Mouse (Mus musculus): ENCODE measurements around the gene Hs3st1. TPM values are rescaled to one million over a fixed set of nuclear protein-coding genes. Genes with fewer than 3 reads are reported as not detected.

Gene Hs3st1
- polyA plus RNA-seq, 1 experiment from 2014 or later, result 18.8 TPM

GRCm38 (mm10) chr5:39617354-39617977 lies 137.8 kb downstream of the Hs3st1 start:
- WGBS, result 68% methylated on average over 2 of the region's 2 CpGs
- no peak overlapping the region for H3K27ac ChIP-seq
- no peak overlapping the region for H3K4me3 ChIP-seq
- no peak for ATAC-seq (ENCODE audit: insufficient number of reproducible peaks, low FRiP score, low TSS enrichment, low read depth)
- no peaks in the 10 kb centered on the region for H3K4me1 ChIP-seq
- H3K4me2 ChIP-seq, result no peak overlapping the region
- no peak overlapping the region for H3K9ac ChIP-seq
- no peaks in the 10 kb centered on the region for H3K9me3 ChIP-seq
- no peaks in the 10 kb centered on the region for H3K27me3 ChIP-seq
- H3K36me3 ChIP-seq, result no peaks in the 10 kb centered on the region

GRCm38 (mm10) chr5:39615202-39615601 lies 140.1 kb downstream of the Hs3st1 start:
- WGBS, result 81% methylated on average over 7 of the region's 7 CpGs

GRCm38 (mm10) chr5:39613534-39613933 lies 141.7 kb downstream of the Hs3st1 start:
- ATAC-seq (ENCODE audit: insufficient number of reproducible peaks, low FRiP score, low TSS enrichment, low read depth), result no peak
- Histone ChIP-seq H3K36me3 (no peaks in the 10 kb centered on the region), H3K9ac (no peak overlapping the region), H3K4me2 (no peak overlapping the region), H3K4me3 (no peak overlapping the region), H3K27me3 (no peaks in the 10 kb centered on the region), H3K9me3 (no peaks in the 10 kb centered on the region), H3K4me1 (no peaks in the 10 kb centered on the region), H3K27ac (no peak overlapping the region)
- 67% methylated on average over 2 of the region's 2 CpGs for WGBS

More at GRCm38 (mm10) chr5:39615202-39615601, 140.1 kb downstream of the Hs3st1 start:
- no peaks in the 10 kb centered on the region for H3K9me3 ChIP-seq
- no peaks in the 10 kb centered on the region for H3K4me1 ChIP-seq
- no peaks in the 10 kb centered on the region for H3K36me3 ChIP-seq
- H3K27me3 ChIP-seq, result no peaks in the 10 kb centered on the region
- no peak overlapping the region for H3K9ac ChIP-seq
- no peak overlapping the region for H3K4me3 ChIP-seq
- no peak for ATAC-seq (ENCODE audit: insufficient number of reproducible peaks, low FRiP score, low TSS enrichment, low read depth)
- no peak overlapping the region for H3K4me2 ChIP-seq
- no peak overlapping the region for H3K27ac ChIP-seq

- Histone ChIP-seq H3K9me3 (no peaks in the 10 kb centered on the region), H3K36me3 (no peaks in the 10 kb centered on the region), H3K4me2 (no peak overlapping the region), H3K4me3 (no peak overlapping the region), H3K4me1 (no peaks in the 10 kb centered on the region), H3K27ac (no peak overlapping the region), H3K9ac (no peak overlapping the region), H3K27me3 (no peaks in the 10 kb centered on the region)
- ATAC-seq (ENCODE audit: insufficient number of reproducible peaks, low FRiP score, low TSS enrichment, low read depth), result no peak
- 62% methylated on average over 2 of the region's 2 CpGs for WGBS
Observed at GRCm38 (mm10) chr5:39612240-39612639, 143.0 kb downstream of the Hs3st1 start.

- WGBS, result 70% methylated on average over 1 of the region's 1 CpGs
- Histone ChIP-seq H3K4me3 (no peak overlapping the region), H3K9me3 (no peaks in the 10 kb centered on the region), H3K36me3 (no peaks in the 10 kb centered on the region), H3K27ac (no peak overlapping the region), H3K27me3 (no peaks in the 10 kb centered on the region), H3K4me2 (no peak overlapping the region), H3K4me1 (no peaks in the 10 kb centered on the region), H3K9ac (no peak overlapping the region)
- ATAC-seq (ENCODE audit: insufficient number of reproducible peaks, low FRiP score, low TSS enrichment, low read depth), result no peak
Observed at GRCm38 (mm10) chr5:39608260-39608659, 147.0 kb downstream of the Hs3st1 start.

GRCm38 (mm10) chr5:39594737-39595136 lies 160.5 kb downstream of the Hs3st1 start:
- no peak overlapping the region for H3K9ac ChIP-seq
- H3K4me2 ChIP-seq, result no peak overlapping the region
- H3K36me3 ChIP-seq, result no peaks in the 10 kb centered on the region
- no peak for ATAC-seq (ENCODE audit: insufficient number of reproducible peaks, low FRiP score, low TSS enrichment, low read depth)
- no peaks in the 10 kb centered on the region for H3K9me3 ChIP-seq
- H3K27ac ChIP-seq, result no peak overlapping the region
- H3K4me3 ChIP-seq, result no peak overlapping the region
- WGBS, result 48% methylated on average over 2 of the region's 2 CpGs
- no peaks in the 10 kb centered on the region for H3K4me1 ChIP-seq
- no peaks in the 10 kb centered on the region for H3K27me3 ChIP-seq
